Mouse (Mus musculus) c-Kit-positive CD71-negative TER-119-negative erythroid progenitor cells, embryonic 14.5 days (primary cell): ENCODE measurements around the gene Tcerg1l.
A peak's percentile ranks its signal among the peaks of the same experiment; 100 is the strongest.

Source experiments
- DNase-seq: peaks from one replicate; pipeline ENCODE4 v3.0.0-alpha.2; 2013; ENCODE audit warnings: low read depth

The Tcerg1l gene

GRCm38 (mm10) chr7:138217556-138218098 lies 179.9 kb downstream of the Tcerg1l start:
- no peak for DNase-seq

- no peak for DNase-seq
Observed at GRCm38 (mm10) chr7:138215177-138215830, 182.2 kb downstream of the Tcerg1l start.

GRCm38 (mm10) chr7:138214710-138215109 lies 182.8 kb downstream of the Tcerg1l start:
- no peak for DNase-seq

GRCm38 (mm10) chr7:138209769-138210168 lies 187.8 kb downstream of the Tcerg1l start:
- DNase-seq = no peak

GRCm38 (mm10) chr7:138205124-138205523 lies 192.4 kb downstream of the Tcerg1l start:
- peak; percentile 20 for DNase-seq

- peak; percentile 14 for DNase-seq
Observed at GRCm38 (mm10) chr7:138202162-138202832, 195.2 kb downstream of the Tcerg1l start.

GRCm38 (mm10) chr7:138199333-138200058 lies 198.0 kb downstream of the Tcerg1l start:
- DNase-seq = no peak

GRCm38 (mm10) chr7:138196139-138196538 lies 201.4 kb downstream of the Tcerg1l start:
- DNase-seq = no peak

GRCm38 (mm10) chr7:138184197-138184596 lies 213.3 kb downstream of the Tcerg1l start:
- DNase-seq = no peak

- DNase-seq = no peak
Observed at GRCm38 (mm10) chr7:138182216-138182615, 215.3 kb downstream of the Tcerg1l start.

GRCm38 (mm10) chr7:138178617-138179016 lies 218.9 kb downstream of the Tcerg1l start:
- no peak for DNase-seq

GRCm38 (mm10) chr7:138176026-138176425 lies 221.5 kb downstream of the Tcerg1l start:
- DNase-seq = no peak

GRCm38 (mm10) chr7:138170389-138170788 lies 227.1 kb downstream of the Tcerg1l start:
- DNase-seq = no peak
